Mouse (Mus musculus): ENCODE data around the gene Utrn.

GRCm38 (mm10) chr10:12824386-12824785 is 44.8 kb downstream of the Utrn start:
- TF ChIP-seq POLR2A (IDR thresholded peaks at IDR 0.05; ENCODE audit: borderline replicate concordance, insufficient read depth, low read length) (no peak), CTCF (IDR thresholded peaks at IDR 0.05; ENCODE audit: borderline replicate concordance, insufficient read depth, low read depth, low read length) (no peak)
